Mouse (Mus musculus) frontal cortex, postnatal 25 days (tissue): ENCODE results near the gene Gm11627.

Experiments
- DNase-seq, 2 experiments: peaks; one replicate each; pipeline ENCODE4 v3.0.0; 2022; ENCODE audit warnings: low spot score in 2 of 2

The Gm11627 gene

DNA sequence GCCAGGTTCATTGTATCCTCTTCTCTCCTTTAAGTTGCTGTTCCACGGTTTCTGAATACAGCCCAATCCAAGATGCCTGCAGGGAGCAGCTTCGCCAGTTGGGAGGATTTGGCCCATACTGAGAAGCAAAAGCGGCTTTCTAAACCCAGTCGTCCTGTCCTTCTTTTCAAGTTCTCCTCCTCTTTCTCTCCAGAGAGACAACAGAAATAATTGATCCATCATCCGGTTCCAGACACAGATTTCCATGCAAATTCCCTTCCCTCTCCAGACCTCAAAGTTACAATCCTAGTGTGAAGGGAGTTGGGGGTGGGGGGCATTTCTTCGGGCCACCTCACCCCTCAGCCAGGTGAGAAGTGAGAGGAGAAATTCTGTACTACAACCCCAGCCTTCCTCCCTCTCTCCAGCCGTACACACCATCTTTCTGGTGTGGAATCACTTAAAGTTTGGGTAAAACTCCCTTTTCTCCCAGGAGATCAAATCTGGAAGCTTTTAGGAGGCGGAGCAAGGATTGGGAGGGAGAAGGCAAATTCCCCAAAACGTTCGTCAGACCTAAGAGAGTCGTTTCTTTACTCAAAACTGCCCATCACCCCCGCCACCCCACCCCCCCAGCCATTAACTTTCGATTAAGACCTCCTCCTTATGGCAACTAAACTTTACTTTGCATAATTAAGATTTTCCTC is 23.7 kb upstream of the Gm11627 start:
- DNase-seq: no peak

DNA sequence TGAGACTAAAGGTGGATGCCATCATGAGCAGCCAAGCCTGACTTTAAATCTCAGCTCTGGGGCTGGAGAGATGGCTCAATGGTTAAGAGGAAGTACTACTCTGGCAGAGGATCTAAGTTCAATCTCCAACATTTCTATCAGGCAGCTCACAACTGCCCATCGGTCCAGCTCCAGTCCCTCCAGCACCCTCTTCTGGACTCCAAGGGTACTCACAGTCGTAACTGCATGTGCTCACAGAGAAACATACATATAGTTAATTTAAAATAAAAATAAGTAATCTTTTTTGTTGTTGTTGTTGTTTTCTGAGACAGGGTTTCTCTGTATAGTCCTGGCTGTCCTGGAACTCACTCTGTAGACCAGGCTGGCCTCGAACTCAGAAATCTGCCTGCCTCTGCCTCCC is 20.7 kb upstream of the Gm11627 start:
- DNase-seq: no peak

DNA sequence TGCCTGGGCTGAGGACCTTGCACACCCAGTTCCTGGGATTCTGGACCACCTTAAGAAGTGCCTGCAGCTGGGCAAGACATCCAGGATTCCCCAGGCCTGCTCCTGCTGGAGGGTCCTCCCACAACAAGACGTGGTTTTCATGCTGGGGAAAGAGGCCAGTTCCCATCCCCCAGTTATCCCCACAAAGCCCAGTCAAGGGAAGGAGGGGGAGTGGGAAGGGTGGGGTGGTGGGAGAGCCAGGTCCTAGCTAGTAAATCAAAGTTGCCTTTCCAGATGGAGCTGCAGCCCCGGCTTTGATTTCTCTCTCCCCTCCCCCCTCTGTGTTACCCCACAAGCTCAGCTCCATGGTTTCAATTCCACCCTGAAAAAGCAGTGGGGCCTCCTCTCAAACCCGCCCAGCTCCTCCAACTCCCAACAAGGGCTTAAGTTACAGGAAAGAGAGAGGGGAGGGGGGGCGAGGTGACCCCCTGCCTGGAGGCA is 16.1 kb upstream of the Gm11627 start:
- no peak for DNase-seq

DNA sequence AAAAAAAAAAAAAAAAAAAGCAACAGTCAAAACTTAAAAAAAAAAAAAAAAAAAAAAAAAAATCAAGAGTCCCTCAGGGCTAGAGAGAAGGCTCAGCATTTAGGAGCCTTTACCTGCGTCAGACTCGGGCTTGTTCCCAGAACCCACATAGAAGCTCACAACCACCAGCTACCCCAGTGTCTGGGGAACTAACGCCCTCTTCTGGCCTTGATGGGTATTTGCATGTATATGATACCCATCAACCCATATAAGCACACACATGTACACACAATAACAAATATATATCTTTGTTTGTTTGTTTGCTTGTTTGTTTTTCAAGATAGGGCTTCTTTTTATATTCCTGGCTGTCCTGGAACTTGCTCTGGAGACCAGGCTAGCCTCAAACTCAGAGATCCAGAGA is 8.3 kb upstream of the Gm11627 start:
- DNase-seq: no peak

DNA sequence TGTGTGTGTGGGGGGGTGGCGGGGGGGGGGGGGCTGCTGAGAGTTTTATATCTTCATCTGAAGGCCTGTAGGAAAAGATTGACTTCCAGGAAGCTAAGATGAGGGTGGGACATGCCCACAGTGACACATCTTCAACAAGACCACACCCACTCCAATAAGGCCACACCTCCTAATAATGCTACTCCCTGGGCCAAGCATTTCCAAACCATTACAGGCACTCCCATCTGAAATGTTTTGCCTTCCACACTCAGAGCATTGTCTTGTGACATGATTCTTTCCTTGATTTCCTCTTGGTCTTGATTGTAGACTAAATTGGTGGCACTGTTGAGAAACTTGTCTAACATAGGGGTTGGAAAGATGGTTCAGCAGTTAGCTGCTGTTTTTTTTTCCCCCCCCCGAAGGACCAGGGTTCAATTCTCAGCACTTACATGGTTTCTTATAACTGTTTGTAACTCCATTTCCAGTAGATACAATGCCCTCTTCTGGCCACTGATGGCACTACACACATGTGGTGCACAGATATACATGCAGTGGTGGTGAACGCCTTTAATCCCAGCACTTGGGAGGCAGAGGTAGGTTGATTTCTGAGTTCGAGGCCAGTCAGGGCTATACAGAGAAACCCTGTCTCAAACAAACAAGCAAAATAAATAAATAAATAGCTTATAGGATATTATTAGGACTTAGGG is 7.3 kb upstream of the Gm11627 start:
- no peak for DNase-seq

DNA sequence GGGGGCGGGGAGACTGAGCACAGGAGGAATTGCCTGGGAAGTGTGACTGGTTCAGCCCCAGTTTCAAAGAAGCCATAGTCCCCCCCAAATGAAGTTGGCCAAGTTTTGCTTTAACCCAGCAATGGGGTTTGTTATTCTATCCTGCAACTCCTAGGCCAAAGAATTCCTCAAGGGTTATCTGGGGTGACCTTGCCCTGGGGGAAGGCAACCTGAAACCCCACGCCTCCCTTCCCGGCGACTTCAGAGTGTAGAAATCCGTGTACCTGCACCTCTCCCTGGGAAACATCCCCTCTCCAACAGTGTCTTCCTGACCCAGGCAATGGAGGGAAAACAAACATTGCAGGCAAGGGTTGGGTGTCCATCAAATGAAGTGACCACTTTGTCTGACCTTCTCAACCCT is 3.5 kb upstream of the Gm11627 start:
- DNase-seq: no peak

DNA sequence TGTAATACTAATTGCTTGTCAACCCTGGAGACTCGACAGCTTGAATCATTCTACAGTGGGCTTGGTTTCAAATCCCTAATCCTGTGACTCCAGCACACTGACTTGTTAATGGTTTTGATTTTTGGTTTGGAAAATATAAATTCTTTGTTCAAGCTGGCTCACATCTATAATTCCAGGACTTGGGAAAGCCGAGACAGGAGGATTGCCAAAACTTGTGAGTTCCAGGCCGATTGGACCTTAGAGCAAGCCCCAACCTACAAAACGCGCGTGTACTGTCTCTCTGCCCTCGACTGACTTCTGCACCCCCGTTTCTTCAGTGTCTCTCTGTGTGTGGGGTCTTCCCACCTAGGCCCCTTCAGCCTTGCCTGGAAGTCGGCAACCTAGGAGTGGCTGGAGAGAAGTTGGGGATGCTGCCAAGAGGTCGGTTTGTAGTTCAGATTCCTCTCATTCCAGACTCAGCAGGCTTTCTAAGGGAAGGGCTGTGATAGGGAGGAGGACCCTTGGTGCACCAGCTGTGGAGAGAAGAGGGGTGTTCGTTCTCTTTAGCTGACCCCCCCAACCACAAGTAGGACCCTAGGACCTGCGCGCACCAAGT is 2.9 kb upstream of the Gm11627 start:
- no peak for DNase-seq

DNA sequence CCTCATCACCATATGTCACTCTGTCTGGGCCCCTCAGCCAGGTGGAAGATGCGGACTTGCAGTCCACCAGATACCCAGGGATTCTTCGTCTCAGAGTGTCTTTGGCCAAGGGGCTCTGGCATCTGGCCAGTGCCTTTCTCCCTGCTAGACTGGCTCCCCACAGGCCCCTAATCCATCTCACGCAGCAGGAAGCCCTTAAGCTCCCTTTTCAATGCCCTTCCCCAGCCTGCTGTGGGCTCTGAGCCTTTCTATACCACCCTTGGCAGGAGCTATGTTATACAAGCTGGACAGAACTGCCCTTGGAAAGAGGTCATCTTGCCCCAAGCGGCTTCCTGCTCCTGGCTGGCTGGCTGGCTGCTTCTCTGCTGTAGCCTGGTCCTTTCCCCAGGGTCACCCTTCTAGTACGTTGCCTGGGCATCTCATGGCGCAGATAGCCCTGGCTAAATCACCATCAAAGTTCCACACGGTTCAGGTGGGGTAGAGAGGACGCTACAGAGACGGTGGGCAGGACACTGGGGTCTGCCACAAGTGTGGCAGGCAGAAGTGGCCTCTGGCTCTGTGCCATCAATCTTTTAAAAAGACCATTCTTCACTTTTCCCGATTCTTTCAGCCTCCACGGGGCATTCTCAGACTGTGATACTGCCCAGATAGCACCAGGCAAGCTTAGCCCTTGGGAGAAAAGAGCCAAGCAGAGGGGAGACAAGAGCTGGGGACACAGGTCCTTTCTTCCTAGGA is 2.2 kb upstream of the Gm11627 start:
- DNase-seq: no peak

DNA sequence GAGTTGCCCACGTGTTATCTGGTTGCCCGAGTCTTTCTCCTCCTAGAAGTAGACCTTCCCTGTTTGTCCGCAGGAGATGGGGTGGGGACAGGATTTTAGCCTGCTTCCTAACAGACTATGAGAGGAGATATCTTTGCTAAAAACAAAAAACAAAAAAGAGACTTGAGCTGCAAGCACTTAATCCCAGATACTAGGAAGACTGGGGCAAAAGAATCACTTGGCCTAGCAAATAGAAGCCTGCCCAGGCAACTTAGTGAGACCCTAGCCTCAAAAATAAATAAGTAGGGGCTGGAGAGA is 721 bp upstream of the Gm11627 start:
- DNase-seq: no peak

DNA sequence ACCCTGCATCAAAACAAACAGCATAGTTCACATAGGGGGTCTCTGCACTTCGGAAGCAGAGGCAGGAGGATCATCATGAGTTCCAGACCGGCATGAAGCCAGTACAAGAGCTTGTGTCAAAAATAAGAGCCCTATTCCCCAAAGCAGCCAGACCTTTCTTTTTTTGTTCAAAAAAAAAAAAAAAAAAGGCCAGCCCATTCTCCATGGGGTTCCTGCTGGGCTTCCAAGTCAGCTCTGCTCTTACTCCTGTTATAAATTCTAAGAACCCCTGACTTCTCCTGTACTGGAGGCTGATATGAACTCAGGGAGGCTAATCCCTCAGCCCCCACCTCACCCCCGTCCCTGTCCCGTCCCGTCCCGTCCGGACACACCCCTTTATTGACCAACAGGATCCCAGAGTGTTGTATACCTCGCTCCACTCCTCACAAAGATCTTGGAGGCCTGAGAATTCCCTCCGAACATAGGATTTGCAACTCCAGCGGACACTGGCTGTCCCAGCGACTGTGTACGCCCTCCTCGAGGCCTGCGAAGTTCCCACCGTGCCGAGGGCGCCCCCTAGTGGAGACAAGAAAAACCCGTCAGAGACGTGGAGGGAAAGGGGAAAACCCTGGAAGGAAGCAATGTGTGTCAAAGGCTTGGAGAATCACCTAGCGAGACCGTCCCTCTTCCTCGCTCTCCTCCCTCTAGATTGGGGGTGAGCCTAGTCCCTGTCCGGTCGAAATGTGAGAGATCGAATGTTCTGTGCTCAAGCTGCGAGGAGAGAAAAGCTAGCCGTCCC is 731 bp downstream of the Gm11627 start:
- DNase-seq: peak; percentile 23 to 62

DNA sequence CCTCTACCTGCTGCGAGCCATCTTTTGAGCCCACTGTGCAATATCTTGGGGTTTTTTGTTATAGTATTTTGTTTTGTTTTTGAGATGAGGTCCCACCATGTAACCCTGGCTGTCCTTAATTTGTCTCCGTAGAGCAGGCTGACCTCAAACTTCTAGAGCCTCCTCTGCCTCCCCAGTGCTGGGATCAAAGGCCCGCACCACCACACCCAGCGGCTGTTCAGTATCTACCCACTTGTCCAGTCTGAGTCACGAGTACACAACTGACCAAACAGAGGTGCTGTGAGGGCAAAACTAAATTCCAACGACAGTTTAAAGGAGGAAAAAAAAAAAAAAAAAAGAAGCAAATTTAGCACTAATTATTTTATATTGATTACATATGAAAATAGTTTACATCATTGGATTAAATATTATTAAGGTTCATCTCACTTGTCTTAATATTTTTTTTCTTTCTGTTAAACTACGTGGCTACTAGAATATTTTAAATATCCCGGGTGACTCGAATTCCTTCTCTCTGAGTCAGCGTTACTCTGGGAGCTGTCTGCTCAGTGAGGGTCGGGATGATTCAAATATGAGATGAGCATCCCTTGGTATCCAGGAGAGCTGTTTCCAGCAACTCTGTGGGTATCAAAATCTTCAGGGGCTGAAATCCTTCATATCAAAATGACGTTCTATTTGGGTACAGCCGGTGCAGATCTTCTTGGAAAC is 3.1 kb downstream of the Gm11627 start:
- no peak for DNase-seq

DNA sequence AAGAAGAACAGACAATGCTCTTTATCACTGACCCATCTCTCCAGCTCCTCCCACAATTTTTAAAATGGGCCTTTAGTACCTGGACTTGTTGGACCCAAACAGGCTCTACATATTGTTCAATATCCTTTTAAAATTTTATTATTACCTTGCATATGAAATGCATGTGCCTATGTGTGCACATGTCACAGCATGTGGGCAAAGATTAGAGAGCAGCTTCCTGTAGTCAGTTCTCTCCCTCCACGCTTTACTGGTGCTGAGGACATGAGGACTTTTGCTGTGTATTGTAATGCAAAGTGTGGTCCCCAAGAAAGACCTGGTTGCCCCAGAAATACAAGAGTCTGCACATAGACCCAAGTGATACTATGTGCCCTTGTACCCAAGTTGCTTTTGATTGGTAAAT is 4.2 kb downstream of the Gm11627 start:
- DNase-seq: no peak

DNA sequence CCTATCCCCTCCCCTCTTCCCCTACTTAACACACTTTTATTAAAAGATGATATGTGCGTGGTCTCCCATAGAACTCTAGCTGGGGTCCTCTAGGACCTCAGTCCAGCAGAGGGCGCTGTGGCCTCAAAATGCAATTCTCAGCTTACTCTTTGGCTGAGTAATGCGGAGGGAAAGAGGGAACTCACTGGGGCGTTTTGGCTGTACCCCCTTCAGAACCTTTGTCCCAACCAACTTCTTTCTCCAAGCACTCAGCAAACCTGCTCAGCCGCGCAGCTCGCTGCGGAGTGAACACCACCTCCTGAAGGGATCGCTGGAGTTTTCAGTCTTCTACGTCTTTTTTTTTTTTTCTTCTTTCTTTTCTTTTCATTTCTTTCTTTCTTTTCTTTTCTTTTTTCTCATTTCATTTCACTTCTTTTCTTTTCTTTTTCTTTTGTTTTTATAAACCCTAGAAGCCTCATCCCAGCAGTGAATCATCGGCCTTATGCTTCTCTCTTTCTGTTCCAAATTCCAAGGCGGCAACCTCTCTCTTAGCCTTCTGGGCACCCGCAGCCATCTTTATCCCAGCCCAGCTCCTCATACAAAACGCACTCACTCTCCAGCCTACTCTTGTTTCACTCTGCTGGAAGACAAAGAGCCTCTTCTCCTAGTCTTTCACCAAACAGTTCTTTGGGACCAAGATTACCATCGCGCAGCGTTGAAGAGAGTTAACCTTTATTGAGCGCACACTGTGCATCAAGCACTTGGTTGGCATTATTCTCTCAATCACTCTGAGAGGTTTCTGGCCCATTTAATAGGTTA is 6.2 kb downstream of the Gm11627 start:
- peak; percentile 72 to 79 for DNase-seq

DNA sequence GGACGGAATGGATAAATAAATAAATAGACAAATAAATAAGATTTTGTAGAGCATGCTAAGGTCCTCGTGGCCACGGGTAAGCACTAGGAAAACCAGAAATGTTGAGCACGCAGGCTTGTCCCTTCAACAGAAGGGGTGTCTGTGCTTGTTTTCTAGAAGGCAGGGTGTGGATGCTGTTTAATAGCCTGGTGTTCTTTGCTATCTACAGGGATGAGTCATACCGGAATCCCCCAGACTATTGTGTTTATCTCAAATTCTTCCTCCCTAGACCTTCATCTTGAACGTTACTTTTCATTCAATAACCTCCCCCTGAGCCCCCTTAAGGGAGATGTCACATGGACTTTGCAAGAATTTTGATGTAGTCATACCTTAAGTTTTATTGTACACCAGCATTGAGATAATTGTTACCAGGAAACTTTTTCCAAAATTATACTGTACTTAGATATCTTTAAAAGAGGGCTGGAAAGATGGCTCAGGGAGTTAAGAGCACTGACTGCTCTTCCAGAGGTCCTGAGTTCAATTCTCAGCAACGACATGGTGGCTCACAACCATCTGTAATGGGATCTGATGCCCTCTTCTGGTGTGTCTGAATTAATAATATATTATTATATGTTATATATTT is 10.4 kb downstream of the Gm11627 start:
- DNase-seq: no peak

DNA sequence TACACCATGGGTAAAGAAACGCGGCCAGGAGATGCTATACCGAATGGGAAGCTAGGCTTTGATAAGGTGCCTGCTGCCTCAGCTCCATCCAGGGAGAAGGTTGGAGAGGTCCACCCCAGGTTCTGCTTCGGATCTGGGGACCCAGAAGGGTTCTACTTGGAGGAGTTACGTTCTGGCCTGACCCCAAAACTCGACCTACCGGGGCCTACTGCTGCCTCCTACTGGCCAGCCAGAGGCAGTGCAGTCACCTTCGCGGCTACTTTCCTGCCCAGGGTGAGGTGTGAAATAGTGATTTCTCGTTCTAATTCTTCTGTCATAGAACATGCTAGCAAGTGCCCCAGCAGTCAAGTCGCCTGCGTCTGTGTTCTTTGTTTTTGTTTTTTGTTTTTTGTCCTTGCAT is 11.1 kb downstream of the Gm11627 start:
- DNase-seq: no peak

DNA sequence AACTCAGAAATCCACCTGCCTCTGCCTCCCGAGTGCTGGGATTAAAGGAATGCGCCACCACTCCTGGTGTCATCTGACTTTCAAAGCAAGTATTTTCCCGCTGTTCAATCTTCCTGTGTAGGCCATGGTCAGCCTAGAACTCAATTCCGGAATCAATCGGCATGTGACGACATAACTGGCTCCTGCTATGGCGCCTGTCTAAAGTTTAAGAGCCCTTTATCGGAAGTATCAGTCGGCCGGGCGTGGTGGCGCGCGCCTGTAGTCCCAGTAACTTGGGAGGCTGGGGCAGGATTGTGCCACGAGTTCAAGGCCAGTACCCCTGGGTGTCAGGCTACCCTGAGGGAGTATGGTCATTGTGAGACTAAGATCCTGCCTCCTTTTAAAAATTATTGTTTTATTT is 11.5 kb downstream of the Gm11627 start:
- DNase-seq: no peak

DNA sequence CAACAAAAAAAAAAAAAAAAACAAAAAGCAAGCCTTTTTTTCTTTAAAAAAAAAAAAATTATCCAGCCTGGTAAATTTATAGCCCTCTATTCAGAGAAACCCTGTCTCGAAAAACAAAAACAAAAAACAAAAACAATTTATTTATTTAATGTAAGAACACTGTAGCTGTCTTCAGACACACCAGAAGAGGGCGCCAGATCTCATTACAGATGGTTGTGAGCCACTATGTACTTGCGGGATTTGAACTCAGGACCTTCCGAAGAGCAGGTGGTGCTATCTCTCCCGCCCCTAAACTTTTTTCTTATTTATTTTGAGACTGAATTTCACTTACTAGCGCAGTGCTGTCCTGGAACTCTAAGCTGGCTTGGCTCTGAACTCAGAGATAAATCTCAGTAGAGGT is 12.1 kb downstream of the Gm11627 start:
- DNase-seq: no peak

DNA sequence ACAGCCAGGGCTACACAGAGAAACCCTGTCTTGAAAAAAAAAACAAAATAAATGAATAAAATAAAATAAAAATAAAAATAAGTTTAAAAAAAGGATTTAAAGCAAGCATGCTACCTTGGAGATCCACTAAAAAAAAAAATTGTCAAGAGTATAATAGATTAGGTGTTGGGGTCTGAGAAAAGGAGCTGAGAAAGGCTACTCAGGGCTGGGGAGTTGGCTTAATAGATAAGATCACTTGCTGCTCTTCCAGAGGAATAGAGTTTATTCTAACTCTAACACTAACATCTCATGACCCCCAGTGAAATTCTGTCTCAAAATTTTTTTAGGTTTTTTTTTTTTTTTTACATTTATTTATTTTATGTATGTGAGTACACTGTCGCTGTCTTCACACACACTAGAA is 13.0 kb downstream of the Gm11627 start:
- no peak for DNase-seq

DNA sequence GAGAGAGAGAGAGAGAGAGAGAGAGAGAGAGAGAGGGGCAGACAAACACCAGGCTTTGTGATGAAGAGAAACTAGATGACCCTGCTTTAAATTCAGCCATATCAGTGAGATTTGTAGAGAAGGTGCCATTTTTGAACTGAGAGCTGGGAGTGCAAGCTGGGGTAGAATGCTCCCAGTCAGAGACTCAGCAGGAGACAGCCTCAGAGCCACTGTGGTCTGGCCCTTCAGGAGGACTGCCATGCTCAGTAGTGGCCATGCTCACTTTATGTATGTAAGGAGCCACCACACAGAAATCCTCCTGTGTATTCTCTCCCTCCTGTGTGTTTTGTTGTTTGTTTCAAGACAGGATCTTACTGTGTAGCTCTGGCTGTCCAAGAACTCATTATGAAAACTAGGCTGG is 13.5 kb downstream of the Gm11627 start:
- no peak for DNase-seq
